Mouse (Mus musculus) heart, adult 18-20 months (tissue): ENCODE measurements at regions not wholly inside any gene's neighbourhood (a gene's known extent, or its start where the extent isn't known, plus 50 kb on each side); places are given as distances from the start of the nearest gene placed in this dataset.

Experiments
- DNase-seq, 2 experiments: peaks; one replicate each; pipeline ENCODE4 v3.0.0; 2021 to 2022; ENCODE audit warnings: mixed read lengths in 1 of 2

DNA sequence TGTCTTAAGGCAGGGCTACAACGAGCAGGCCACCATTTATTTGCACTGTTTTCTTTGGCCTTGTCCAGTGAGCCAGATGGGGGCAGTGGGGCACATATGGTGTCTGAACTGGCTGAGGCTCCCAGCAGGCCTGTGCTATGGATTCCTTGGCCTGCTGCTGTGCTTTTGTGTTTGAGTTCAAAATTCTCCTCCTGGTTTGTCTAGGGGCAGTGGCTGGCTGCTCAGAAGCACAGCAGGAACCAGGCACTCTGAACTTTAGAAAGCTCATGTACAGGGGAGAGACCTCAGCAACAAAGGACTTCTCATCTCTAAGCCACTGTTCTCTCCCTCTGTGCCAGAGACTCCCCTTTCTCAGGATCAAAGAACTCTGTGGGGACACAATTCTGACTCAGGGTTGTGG, 370.9 kb downstream of the Bckdhb start:
- no peak for DNase-seq

DNA sequence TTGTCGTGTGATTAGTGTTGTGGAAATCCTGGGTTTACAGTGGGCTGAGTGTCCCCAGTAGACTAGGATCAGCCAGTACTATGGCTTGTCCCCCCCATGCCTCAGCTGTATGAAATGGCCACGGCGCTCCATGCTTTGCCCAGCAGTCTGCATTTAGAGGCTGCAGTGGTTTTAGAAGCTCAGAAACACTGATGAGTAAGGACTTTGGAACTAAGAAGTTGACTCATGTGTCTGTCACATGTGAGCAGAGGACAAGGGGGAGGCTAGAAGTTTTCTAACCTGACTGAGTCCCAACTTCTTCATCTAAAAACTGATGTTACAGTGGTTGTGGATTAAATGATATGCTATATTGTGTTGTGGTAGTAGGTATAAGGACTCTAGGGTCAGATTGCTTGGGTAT, 371.5 kb downstream of the Bckdhb start:
- DNase-seq: no peak

DNA sequence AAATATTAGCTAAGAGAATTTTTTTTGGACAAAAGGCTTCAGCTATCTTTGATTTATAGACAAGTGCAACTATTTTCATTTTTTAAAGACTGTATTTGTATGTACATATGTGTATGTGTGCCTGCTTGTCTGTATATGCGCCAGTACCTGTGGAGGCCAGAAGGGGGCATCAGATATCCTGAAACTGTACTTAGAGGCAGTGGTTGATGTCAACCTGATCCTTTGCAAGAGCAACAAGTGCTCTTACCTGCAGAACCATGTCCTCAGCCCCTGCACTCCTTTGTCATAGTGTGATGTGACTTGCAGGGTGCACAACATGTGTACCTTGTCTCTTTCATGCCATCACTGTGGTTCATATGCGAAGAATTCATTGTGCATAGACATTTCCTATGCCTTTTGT, 379.5 kb downstream of the Bckdhb start:
- DNase-seq: no peak

DNA sequence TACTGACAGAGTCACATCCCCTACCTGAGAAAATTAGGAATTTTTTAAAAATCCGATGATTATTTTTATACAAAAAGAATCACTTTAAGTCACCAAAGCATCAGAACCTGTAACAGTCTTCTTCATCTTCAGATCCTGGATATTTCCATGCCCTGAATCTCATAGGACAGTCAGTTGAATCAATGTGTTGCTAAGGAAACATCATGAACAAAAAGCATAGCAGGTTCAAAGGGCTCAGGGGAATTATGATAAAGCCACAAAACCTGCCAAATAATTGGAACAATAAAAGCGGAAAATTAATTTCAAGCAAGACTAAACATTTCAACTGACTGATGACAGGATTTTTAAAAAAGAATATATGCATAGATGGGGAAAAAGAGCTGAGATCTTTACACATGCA, 393.9 kb downstream of the Bckdhb start:
- no peak for DNase-seq

DNA sequence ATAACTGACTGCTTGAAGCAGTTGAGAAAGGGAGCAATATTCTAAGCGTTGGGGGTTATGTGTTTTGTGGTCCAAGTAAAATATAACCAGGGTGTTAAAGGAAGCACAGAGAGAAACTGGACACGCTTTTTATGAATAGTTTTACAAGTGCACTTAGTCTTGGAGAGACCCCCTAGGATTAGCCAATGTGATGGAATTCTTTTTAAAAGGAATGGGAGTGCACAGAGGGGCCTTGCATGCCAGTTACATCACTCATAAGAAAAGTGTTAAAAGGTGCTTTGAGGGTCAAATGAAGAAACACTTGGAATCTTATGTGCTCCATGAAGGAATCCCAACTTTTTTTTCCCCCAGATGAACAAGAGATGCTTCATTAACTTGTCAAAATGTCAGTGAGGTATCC, 394.4 kb downstream of the Bckdhb start:
- DNase-seq: no peak

DNA sequence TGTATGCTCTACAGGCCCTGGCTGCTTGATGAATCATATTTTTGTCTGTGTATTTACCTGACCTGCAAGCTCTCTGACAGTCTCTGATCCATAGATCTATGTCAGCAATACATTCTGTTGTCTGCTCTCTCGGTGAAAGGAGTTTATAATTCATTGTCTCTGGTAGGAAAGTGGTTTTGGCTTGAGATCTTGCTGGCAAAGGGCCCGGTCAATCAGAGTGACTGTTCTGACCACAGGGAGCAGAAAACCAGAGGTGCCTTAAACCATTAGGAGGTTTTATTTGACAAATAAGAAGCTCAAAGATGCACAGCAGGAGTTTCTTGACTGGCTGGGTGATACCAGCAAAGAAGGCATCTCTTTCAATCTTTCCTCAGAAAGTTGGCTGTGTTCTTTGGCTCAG, 398.2 kb downstream of the Bckdhb start:
- no peak for DNase-seq

DNA sequence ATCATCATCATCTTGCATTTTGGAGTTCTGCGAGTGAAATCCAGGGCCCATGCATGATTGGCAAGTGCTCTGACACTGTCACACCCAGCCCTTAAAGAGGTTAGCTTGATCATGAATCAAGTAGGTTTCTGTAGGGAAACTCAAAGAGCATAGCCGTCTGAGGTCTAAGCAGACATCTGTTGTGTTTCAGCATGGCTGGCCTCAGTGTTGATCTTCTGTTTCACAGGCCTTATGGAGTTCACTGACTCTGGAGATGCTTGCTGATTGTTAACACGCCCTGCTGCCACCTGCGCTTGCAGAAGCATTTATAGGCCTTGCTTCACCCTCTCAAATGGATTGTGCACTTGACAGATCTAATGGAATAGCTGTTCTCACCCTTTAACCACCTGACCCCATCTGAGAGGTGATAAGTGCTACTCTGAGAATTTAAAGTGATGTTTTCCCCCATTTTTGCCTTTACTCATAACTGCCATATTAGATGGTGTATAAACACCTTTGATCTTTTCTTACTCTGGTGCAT, 406.2 kb downstream of the Bckdhb start:
- DNase-seq: no peak

DNA sequence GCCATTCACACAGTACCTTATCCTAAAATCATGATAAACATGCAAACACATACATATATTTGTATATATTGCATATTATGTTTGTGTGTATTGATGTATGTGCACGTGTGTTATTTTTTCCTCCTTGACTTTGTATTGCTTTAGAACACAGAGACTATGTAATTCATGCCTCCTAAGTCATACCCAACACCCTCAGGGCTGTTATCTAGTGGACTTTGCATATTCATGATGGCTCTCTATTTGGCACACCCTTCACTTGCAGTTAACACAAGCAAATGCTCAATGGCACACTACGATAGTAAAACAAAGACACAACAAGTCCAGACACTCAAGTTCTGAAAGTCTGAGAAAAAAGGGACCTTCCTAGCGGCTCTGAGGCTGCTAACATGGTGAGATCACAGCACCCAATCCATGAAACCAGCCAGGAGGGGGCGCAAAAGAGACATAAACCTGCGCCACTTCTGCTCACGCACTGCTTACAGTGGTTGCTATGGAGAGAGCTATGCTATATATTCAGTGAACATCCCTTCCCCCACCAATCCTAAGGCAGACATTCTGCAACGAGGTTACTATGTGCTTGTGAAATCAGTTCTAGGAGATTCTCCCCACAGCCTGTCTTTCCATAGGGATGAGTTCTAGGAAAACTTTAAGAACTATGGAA, 418.6 kb downstream of the Bckdhb start:
- peak; percentile 35 to 73 for DNase-seq

DNA sequence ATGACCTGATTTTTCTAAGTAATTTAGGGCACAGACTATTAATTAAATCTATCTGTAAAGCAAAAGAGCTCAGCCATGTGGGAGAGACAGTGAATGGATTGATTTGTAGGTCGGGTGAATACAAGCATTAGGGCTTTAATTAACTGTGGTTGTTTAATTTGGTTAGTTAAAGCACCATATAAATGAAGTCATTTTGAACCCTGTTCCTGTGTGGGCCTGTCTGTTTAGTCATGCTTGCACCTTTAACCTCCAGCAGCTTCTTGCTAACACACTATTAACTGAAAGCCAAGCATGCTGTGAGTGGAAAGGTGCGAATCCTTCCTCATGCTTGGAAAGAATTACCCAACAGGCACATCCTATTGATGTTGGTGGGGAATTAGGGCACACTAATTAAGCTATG, 425.3 kb downstream of the Bckdhb start:
- no peak for DNase-seq

DNA sequence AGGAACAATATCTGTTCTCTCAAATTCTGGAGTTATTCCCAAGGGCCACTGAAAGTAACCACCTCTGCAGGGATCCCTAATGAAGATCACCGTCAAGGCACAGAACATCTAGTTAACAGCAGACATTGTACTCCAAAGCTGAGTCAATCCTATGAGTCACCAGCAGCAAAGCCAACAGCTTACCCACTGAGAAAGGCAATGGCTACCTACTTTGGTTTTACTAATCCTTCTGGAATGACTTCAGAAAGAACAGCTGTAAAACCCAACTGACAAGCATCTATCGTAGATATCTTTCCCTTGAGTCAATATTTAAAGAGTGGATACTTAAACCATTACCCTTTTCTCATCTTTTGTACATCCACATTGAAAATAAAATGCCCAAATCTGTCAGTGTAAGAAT, 429.5 kb downstream of the Bckdhb start:
- no peak for DNase-seq

DNA sequence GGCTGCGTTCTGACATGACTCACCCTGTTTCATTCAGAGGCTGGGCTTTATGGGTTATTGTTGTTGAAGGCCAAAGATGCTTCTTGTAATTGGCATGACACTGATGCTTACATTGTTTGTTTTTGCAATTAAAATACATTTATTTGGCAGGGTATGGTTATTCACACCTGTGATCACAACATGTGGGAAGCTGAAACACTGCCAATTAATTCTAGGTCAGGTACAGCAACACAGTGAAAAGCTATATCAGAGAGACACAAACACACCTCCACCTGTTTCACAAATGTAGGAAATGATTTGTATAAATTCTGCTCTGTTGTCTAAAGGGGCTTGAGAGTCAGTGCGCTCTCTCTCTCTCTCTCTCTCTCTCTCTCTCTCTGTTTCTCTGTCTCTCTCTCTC, 431.2 kb downstream of the Bckdhb start:
- no peak for DNase-seq

DNA sequence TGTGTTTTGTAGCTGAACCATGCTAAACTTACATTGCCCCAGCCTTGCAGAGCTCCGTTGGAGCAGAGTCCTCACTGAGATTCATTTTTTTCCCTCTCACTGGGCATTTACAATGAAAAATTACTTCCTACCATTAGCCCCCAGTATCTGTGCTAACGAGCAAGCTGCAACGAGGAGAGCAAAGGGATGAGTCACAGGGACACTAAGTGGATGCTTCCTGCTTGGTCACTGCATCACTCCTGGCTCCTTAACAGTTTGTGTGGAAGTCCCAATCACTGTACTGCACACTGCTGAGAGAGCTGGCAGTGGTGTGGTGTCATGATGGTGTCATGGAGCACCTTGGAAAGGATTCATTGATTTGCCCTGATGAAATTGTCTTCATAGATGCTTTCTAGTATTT, 434.9 kb downstream of the Bckdhb start:
- no peak for DNase-seq

DNA sequence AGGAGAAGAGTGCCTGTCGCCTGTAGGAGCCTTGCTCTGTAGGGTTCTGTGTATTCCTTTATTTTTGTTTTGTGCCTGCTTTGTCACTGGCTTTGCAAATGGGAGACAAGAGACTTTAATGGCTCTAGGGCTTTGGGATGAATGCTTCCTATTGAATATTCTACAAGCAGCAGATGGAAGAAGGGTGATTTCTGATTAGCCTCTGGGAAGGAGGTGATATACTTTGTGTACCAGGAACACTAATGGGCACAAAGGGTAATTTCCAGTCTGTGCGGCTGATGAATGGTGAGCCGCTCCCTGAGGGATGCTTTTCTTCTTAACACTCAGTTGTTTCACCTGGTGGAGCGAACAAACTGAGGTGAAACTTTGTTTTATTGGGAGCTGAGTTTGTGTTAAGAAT, 435.5 kb downstream of the Bckdhb start:
- no peak for DNase-seq

DNA sequence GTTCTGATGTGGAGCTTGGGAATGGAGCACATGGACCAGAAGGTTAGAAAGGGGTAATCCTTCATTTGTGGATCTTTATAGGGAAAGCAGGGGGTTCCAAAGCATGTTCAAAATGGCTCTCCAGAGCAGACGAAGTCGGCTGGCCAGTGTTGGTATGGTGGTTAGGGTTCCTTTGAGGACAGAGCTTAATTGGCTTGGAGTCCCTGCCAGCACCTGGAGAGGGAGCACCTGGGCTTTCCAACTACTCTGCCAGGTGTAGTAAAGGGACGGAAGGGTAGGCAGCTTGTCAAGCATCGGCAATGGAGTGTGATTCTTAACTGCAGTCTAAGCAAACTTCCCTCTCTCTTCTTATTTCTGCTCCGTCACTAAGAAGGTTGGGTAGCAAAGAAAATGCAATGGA, 438.5 kb downstream of the Bckdhb start:
- DNase-seq: no peak

DNA sequence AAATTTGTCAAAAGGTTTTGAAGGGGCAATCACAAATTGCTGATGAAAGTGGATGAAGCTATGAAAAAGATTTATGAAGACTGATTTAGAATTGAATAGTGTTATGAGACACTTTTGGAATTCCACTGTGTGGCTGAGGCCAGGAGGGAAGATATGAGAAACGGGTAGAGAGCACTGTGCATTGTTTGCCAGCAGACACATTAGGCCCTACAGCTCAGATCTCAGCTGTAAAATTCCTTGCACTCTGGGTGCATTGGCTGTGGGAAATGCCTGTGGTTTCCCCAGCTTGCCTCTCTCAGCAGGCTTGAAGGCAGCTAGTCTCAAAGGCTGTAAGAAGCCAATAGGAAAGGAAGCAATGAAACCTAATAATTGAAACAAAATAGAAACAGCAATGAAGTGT, 444.3 kb downstream of the Bckdhb start:
- no peak for DNase-seq

DNA sequence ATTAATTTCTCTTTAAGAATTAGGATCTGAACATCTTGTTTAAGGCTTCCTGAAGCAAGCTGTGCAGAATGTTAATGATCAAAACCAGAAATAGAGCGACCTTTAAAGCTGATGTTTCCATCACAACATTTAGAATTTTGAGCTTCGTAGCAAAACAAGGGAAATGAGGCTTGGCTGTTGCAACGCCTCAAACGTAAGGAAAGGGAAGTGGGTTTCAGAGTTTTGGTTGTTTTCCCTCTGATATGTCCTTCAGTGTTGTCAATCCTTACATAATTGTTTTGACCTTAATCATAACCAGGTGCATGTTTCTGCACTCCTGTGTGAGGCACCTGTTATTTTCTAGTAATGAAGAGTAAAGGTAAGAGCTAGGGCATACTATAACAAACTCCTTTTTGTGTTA, 445.3 kb downstream of the Bckdhb start:
- DNase-seq: no peak

DNA sequence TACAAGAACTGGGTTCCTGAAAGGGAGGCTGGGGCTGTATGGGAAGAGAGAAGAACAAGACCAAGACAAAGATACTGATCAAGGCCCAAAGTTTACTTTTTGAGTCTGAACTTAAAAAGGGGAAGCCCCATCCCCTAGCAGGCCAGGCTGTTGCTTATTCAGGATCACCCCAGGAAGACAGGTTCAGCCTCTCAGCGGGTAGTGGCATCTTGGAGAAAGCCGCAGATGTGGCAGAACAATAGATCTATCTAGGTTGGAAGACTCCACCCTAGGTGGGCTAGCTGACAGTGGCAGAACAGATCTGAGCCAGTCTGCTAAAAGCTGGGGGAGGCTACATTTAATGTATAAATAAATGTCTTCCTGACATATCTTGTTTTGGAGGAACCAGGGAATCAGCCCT, 450.8 kb downstream of the Bckdhb start:
- no peak for DNase-seq

DNA sequence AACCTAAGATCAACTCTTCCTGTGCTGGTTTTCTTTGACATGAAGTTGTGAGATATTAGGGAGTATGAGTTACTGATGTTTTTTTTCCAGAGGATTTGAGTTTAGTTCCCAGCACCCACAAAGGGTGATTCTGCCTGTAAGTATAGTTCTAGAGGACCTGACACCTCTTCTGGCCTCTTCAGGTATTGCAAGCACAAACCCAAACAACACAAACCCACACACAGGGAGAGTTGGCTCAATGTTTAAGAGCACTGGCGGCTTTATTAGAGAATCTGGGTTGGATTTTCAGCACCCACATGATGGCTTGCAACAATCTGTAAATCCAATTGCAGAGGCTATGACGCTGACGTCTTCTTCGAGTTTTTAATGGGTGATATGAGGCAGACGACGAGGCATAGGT, 451.7 kb downstream of the Bckdhb start:
- no peak for DNase-seq

DNA sequence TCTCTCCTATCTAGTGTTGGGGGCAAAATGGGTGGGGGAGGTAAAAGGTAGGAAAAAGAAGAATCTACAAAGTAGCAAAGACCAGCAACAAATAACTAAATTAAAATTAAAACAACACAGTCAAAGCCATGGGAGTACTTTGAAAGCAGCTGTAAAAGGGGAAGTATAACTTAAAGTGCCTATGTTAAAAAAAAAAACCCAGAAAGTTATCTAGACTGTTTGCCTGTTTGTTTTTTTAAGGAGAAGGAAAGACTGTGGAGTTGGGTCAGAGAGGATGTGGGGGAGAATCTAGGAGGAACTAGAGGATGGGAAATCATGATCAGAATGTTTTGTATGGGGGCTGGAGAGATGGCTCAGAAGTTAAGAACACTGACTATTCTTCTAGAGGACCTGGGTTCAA, 457.0 kb downstream of the Bckdhb start:
- no peak for DNase-seq

DNA sequence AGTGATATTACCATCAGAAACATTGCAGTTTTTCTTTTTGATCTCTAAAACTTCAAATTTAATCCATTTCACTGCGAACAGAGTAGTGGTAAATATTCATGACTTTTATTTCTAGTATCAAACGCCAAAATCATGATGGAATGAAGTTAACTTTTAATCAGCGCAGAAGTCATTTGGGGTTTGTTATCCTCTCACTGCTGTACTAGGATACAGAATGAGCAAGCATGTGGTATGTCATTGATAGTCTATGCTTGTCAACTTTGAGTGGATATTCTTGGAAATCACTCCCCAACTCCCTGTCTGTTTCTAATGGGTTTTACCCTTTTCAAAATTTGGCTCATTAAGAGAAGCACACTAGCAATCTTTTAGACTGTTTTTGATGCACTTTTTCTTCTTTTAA, 464.9 kb downstream of the Bckdhb start:
- no peak for DNase-seq

DNA sequence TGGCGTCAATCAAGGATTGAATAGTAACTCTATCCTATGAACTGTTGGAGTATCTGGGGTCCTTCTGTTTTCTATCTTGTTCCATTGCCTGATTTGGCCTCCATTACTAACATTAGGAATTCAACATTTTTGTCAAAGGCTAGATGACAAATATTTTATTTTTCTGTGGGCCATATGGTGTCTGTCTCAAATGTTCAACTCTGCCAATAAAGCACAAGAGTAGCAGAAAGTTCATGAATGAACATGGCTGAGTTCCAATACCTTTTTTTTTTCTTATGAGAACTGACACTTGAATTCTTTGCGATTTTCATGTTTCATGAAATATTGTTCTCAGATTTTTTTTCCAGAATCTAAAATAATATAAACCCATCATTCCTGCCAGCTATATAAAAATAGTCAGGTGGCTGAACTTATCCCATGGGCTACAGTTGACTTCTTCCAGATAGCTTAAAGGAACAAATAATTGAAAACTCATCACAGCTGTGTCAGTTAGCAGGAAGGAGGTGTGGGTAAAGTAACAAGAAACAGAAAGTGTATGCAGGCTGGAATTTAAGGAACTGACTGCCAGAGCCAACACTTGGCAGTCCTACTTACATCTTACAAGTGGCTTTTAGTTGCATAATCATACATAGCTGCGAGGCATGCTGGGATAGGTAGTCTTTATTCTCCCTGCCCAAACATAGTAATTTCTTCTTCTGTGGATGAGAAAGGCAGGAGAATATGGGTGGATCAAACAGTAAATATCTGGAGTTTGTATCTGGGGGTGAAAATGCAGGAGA, 469.8 kb downstream of the Bckdhb start:
- DNase-seq: peak; percentile 20 to 41

DNA sequence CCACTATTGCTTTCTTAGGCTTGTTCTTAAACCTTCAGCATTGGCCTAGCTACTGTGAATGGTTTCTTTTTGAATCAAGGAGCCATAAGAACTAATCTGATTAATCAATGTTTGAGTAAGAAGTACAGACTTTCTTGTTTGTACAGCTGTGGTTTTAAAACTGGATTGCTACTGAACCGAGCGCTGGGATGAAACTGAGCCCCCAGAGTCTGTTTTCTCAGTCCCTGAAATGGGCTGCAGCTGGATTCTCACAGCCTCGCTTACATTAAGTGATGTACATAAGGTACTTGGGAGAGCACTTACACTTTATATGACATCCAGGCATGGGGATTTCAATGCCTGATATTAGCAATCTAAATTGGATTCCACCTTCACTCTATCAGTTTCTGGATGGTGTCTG, 474.5 kb downstream of the Bckdhb start:
- no peak for DNase-seq

DNA sequence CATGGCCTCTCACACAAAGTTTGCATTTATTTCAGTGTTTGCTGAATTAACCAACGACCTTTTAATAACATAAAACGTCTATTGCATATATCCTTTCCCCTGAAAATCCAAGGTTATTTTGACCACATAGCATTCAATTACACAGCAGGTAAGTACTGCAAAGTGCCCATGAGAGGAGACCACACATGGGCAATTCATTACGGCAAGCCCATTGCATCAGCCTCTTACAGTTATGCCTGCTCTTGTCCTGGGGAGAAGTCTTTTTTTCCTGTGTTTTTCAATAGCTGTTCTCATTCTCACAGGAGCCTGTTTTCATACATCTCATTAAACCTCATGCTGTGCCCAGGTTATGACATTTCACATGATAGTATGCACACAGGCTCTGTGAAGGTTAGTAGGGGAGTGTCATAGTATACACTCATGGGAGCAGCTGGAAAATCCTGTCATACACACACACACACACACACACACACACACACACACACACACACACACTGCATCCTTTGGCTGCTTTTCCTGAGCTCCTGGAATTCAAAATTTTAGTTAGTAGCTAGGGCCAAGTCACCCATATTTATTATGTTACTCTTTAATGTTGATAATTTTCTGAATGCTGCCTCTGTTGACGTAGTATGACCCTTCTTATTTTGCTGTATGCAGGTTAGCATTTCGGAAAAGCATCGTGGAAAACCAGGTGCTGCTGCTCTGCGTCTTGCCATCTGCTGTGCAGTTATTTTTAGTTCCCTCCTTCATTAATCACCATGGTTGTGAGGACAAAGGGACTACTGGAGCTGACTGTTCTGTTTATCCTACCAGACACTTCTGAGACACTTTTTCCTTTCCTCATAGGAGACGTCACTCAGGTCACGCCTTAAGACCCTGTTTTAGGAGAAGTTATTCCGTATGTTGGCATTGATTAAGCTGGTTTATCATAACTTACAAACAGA, 483.6 kb downstream of the Bckdhb start:
- no peak for DNase-seq
